Mouse (Mus musculus): ENCODE results near the gene Sept1. TPM values are rescaled to one million over a fixed set of nuclear protein-coding genes. Genes with fewer than 3 reads are reported as not detected.
A peak's percentile ranks its signal among the peaks of the same experiment; 100 is the strongest.
"Not testable (repeated sequence)": the region's sequence is repeated elsewhere in the genome, so short reads cannot be mapped to it uniquely, and the experiment has no call there.

Sept1 gene
- polyA plus RNA-seq, 1 experiment = 2.9 TPM

DNA sequence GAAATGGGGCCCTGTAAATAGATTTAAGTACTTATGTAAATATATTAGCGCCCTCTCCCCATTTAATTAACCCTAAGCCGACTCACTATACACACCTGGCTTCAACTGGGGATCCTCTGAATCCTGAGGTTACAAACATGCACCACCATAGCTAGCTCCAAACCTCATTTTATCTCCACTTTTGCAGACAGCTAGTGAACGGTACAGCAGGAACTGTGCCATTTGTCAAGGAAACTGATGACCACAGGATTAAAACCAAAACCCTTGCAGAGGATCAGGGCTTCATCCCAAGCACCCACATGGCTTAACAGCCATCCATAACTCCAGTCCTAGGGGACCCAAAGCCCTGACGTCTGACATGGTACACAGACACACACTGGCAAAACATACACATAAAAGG lies 22.1 kb upstream of the Sept1 start:
- Histone ChIP-seq H3K27ac (ENCODE audit: insufficient read depth, low read depth, low read length) (peak overlapping the region; percentile 59; the same call in 1 of the 2 replicates), H3K4me1 (ENCODE audit: control insufficient read depth, insufficient read depth, low read length) (peaks cover 19% of the 10 kb centered on the region; the same call in 1 of the 2 replicates), H3K4me3 (ENCODE audit: insufficient read depth, low read length) (peak overlapping the region; percentile 62)
- no peak for TF ChIP-seq POLR2A (IDR thresholded peaks at IDR 0.05; ENCODE audit: borderline replicate concordance, low read depth, low read length)

DNA sequence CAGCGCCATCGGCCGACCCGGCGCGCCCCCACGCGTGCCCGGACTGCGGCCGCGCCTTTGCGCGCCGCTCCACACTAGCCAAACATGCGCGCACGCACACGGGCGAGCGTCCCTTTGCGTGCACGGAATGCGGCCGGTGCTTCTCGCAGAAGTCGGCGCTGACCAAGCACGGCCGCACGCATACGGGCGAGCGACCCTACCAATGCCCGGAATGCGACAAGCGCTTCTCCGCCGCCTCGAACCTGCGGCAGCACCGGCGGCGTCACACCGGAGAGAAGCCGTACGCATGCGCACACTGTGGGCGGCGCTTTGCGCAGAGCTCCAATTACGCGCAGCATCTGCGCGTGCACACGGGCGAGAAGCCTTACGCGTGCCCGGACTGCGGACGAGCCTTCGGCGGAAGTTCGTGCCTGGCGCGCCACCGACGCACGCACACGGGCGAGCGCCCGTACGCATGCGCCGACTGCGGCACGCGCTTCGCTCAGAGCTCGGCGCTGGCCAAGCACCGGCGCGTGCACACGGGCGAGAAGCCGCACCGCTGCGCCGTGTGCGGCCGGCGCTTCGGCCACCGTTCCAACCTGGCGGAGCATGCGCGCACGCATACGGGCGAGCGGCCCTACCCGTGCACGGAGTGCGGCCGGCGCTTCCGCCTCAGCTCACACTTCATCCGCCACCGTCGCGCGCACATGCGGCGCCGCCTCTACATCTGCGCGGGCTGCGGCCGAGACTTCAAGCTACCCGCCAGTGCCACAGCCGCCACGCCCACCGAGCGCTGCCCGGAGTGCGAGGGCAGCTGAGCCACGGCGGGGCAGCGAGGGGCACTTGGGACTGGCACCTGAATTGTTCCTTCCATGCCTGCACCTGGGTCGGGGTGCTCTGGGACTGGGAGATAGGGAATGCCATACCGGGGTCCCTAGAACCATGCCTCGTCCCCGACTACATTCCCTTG lies 21.2 kb upstream of the Sept1 start:
- Histone ChIP-seq H3K4me3 (ENCODE audit: insufficient read depth, low read length) (peak overlapping the region; percentile 68), H3K27ac (ENCODE audit: insufficient read depth, low read depth, low read length) (peak overlapping the region; percentile 59), H3K4me1 (ENCODE audit: control insufficient read depth, insufficient read depth, low read length) (peaks cover 16% of the 10 kb centered on the region; the same call in 1 of the 2 replicates)
- no peak for TF ChIP-seq CTCF (IDR thresholded peaks at IDR 0.05; ENCODE audit: low read depth, low read length)
- no peak for TF ChIP-seq POLR2A (IDR thresholded peaks at IDR 0.05; ENCODE audit: borderline replicate concordance, low read depth, low read length)

DNA sequence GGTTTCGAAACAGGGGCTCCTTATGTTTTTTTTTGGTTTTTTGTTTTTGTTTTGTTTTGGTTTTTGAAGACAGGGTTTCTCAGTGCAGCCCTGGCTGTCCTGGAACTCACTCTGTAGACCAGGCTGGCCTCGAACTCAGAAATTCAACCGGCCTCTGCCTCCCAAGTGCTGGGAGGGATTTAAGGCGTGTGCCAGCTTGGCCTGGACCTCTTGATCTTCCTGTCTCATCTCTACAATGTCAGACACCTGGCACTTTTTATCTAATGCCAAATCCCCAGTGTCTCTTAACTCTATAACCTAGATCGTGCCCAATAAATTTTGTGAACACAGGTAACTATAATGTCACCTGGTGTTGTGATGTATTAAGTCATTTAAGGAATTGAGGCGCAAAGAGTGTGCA lies 20.4 kb upstream of the Sept1 start:
- no peak for TF ChIP-seq CTCF (IDR thresholded peaks at IDR 0.05; ENCODE audit: low read depth, low read length)
- no peak for TF ChIP-seq POLR2A (IDR thresholded peaks at IDR 0.05; ENCODE audit: borderline replicate concordance, low read depth, low read length)
- H3K4me3 ChIP-seq (ENCODE audit: insufficient read depth, low read length) = peak overlapping the region; percentile 68
- H3K27ac ChIP-seq (ENCODE audit: insufficient read depth, low read depth, low read length) = no peak overlapping the region
- peaks cover 12% of the 10 kb centered on the region; the same call in 1 of the 2 replicates for H3K4me1 ChIP-seq (ENCODE audit: control insufficient read depth, insufficient read depth, low read length)

DNA sequence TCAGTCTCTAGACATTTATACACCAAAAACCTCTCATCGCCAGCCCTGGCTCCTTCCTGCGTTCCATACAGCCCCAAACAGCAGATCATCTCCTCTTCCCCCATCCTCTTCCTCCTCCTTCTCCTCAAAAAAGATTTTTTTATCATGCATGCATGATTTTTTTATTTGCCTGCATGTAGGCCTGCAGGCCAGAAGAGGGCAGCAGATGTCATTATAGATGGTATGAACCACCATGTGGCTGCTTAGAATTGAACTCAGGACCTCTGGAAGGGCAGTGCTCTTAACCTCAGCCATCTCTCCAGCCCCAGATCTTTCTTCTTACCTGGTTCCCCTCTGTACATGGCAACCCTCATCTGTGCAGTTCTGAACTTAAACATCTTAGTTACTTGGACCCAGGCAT lies 19.5 kb upstream of the Sept1 start:
- no peak for TF ChIP-seq POLR2A (IDR thresholded peaks at IDR 0.05; ENCODE audit: borderline replicate concordance, low read depth, low read length)
- peak; percentile 60; the same call in 1 of the 2 replicates for TF ChIP-seq CTCF (IDR thresholded peaks at IDR 0.05; ENCODE audit: low read depth, low read length)
- peaks cover 12% of the 10 kb centered on the region; the same call in 1 of the 2 replicates for H3K4me1 ChIP-seq (ENCODE audit: control insufficient read depth, insufficient read depth, low read length)

DNA sequence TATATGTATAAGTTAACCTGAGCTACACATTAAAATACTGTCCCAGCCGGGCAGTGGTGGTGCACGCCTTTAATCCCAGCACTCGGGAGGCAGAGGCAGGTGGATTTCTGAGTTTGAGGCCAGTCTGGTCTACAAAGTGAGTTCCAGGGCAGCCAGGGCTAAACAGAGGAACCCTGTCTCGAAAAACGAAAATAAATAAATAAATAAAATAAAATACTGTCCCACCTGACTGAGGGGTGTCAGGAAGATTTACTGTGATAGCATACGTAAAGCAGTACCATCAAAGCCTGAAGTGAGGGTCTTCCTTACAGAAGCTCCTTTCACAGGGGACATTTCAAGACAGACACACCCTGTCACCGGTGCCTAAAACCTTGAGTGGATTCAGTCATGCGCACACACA lies 17.6 kb upstream of the Sept1 start:
- H3K4me1 ChIP-seq (ENCODE audit: control insufficient read depth, insufficient read depth, low read length) = peaks cover 14% of the 10 kb centered on the region
- not testable (repeated sequence) for H3K4me3 ChIP-seq (ENCODE audit: insufficient read depth, low read length); H3K27ac ChIP-seq (ENCODE audit: insufficient read depth, low read depth, low read length)

More for the DNA sequence above, 19.5 kb upstream of the Sept1 start:
- Histone ChIP-seq H3K27ac (ENCODE audit: insufficient read depth, low read depth, low read length) (no peak overlapping the region), H3K4me3 (ENCODE audit: insufficient read depth, low read length) (no peak overlapping the region)

DNA sequence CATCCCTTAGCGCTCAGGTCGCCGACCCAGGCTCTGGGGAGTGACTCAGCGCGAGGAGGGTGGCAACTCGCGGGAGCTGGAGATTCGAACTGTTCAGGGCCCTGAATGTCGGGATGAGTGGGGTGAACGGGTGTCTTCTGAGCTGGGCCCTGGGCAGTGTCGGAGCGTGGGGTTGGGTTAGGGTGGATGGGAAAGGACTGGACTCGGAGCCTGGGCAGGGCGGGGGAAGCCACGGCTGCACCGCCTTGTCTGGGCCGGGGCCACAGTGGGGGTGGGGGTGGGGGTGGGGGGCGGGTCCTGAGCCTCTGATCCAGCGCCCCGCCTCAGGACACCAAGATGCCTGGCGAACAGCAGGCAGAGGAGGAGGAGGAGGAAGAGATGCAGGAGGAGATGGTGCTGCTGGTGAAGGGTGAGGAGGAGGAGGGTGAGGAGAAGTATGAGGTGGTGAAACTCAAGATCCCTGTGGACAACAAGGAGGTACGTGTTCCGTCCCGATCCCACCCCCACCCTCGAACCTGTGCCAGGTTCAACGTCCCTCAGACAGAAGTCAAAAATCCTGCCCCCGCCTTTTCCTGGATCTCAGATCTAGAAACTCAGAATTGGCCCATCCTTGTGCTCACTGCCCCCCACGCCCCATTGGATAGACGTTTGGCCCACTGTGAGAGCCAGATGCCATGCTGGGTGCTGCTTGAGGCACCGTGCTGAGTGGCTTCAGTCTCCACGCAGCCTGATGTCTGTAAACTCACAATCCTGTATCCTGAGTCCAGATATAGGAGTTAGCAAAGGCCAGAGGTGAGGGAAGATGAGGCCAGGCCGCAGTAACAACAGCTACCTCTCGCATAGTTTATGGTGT lies 12.0 kb upstream of the Sept1 start:
- peak overlapping the region; percentile 91 for H3K4me3 ChIP-seq (ENCODE audit: insufficient read depth, low read length)
- TF ChIP-seq POLR2A (IDR thresholded peaks at IDR 0.05; ENCODE audit: borderline replicate concordance, low read depth, low read length) (no peak; the same call in 1 of the 2 replicates), CTCF (IDR thresholded peaks at IDR 0.05; ENCODE audit: low read depth, low read length) (no peak)
- H3K4me1 ChIP-seq (ENCODE audit: control insufficient read depth, insufficient read depth, low read length) = peaks cover 11% of the 10 kb centered on the region
- H3K27ac ChIP-seq (ENCODE audit: insufficient read depth, low read depth, low read length) = peak overlapping the region; percentile 71

DNA sequence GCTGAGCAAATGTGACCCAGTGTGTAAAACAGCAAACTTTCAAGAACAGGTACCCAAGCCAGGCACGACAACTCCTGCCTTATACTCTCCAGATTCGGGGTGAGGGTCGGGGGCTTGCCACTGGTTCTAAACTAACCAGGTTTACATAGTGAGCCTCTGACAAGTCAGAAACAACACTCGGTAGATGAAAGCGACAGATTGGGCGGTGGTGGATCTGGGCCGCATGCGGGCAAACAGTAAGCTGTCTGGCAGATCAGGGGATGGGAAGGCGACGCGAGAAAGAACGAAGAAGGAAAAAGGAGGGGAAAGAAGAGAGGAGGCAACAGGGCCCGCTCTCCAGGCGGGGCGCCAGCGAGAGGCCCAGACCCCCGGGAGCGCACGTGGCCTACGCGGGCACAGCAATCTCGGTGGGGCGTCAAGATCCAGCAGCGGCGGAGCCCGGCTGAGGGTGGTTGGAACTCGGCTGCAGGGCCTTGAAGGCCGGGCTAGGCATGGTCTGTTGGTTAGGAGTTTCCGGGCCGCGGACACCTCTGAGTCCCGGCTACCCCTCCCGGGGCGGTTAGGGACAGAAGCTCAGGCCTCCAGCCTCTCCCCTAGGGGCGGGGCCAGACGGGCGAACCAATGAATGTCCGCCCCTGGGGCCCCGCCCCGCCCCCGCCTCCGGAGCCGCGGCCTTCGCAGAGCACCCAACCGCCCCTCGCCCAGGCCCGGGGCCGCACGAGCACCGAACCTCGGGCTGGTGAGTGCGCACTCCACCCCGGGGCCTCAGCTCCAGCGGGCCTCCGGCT lies 11.1 kb upstream of the Sept1 start, which contains the start of gene Zfp771:
Gene Zfp771 (plus strand): TSS at position 405 of the 788 bp plus-strand sequence.
- Histone ChIP-seq H3K4me1 (ENCODE audit: control insufficient read depth, insufficient read depth, low read length) (peaks cover 11% of the 10 kb centered on the region), H3K4me3 (ENCODE audit: insufficient read depth, low read length) (peak within 1 kb of the TSS; percentile 91), H3K27ac (ENCODE audit: insufficient read depth, low read depth, low read length) (peak within 1 kb of the TSS; percentile 75)
- no peak for TF ChIP-seq CTCF (IDR thresholded peaks at IDR 0.05; ENCODE audit: low read depth, low read length)
- peak; percentile 19; the same call in 1 of the 2 replicates for TF ChIP-seq POLR2A (IDR thresholded peaks at IDR 0.05; ENCODE audit: borderline replicate concordance, low read depth, low read length)

DNA sequence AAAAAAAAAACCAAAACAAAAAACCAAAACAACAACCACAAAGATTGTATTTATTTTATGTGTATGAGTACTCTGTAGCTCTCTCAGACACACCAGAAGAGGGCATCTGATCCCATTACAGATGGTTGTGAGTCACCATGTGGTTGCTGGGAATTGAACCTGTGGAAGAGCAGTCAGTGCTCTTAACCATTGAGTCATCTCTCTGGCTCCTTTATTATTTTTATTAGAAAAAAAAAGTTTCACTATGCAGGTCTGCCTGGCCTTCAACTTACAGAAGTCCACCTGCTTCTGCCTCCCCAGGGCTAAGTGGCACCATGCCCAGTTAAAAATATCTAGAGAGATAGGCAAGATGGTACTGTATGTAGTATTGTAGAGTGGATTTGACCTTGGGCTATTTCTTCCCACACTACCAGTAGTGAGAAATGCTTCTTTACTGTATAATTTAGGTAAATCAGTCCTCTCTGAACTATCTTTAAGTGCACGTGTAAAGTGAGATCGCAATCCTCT lies 10.5 kb upstream of the Sept1 start:
- peaks cover 11% of the 10 kb centered on the region for H3K4me1 ChIP-seq (ENCODE audit: control insufficient read depth, insufficient read depth, low read length)
- H3K27ac ChIP-seq (ENCODE audit: insufficient read depth, low read depth, low read length) = no peak overlapping the region; the same call in 1 of the 2 replicates
- peak overlapping the region; percentile 91 for H3K4me3 ChIP-seq (ENCODE audit: insufficient read depth, low read length)
- TF ChIP-seq CTCF (IDR thresholded peaks at IDR 0.05; ENCODE audit: low read depth, low read length) = no peak
- TF ChIP-seq POLR2A (IDR thresholded peaks at IDR 0.05; ENCODE audit: borderline replicate concordance, low read depth, low read length) = no peak

DNA sequence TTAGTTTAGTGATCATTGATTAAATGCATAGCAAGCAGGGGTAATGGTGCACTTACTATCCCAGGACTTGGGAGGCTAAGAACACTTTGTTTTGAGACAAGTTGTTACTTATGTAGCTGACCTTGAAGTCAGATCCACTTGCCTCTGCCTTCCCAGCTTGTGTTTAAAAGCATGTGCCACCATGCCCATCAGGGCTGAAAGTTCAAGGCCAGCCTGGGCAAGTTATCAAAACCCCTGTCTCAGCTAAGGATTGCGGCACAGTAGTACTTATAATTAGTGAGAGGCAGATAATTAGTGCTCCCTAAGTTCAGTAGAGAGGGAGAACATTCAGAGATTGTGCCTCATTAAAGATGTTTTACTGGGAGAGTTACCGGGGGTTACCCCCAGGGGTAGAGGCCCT lies 1.8 kb upstream of the Sept1 start:
- Histone ChIP-seq H3K27ac (ENCODE audit: insufficient read depth, low read depth, low read length) (no peak overlapping the region), H3K4me3 (ENCODE audit: insufficient read depth, low read length) (no peak overlapping the region), H3K4me1 (ENCODE audit: control insufficient read depth, insufficient read depth, low read length) (peaks cover 21% of the 10 kb centered on the region)
- TF ChIP-seq CTCF (IDR thresholded peaks at IDR 0.05; ENCODE audit: low read depth, low read length) = no peak
- TF ChIP-seq POLR2A (IDR thresholded peaks at IDR 0.05; ENCODE audit: borderline replicate concordance, low read depth, low read length) = no peak

Measured in bone marrow macrophage, adult 2 months (primary cell).